Mouse (Mus musculus) limb, embryonic 12.5 days (tissue): ENCODE results near the gene Clps. TPM values are rescaled to one million over a fixed set of nuclear protein-coding genes. Genes with fewer than 3 reads are reported as not detected.

ENCODE experiments used
- ATAC-seq: fragments of 200-750 bp; cut with Nextera tagmentation; 2 replicates; pipeline ENCODE4 v1.8.0; 2017; ENCODE audit warnings: low read depth, moderate TSS enrichment; ENCODE audit not compliant: insufficient number of reproducible peaks, insufficient read depth, low FRiP score, low TSS enrichment
- H3K27ac ChIP-seq: fragments of 300-500 bp; sonication (generic); 2 replicates; pipeline ENCODE4 v1.5.1; 2016; ENCODE audit warnings: mild to moderate bottlenecking, moderate library complexity
- H3K27me3 ChIP-seq: fragments of 300-500 bp; sonication (generic); 2 replicates; pipeline ENCODE4 v1.6.1; 2016; ENCODE audit warnings: mild to moderate bottlenecking, moderate library complexity
- H3K36me3 ChIP-seq: fragments of 300-500 bp; sonication (generic); 2 replicates; pipeline ENCODE4 v1.6.1; 2016; ENCODE audit warnings: mild to moderate bottlenecking, moderate library complexity
- H3K4me1 ChIP-seq: fragments of 300-500 bp; sonication (generic); replicated peaks from 2 replicates; pipeline ENCODE4 v1.6.1; 2016
- H3K4me2 ChIP-seq: fragments of 300-500 bp; sonication (generic); 2 replicates; pipeline ENCODE4 v1.6.1; 2016; ENCODE audit warnings: mild to moderate bottlenecking, moderate library complexity
- H3K4me3 ChIP-seq: fragments of 300-500 bp; sonication (generic); replicated peaks from 2 replicates; pipeline ENCODE4 v1.5.1; 2016; ENCODE audit warnings: mild to moderate bottlenecking
- H3K9ac ChIP-seq: fragments of 300-500 bp; sonication (generic); replicated peaks from 2 replicates; pipeline ENCODE4 v1.6.1; 2016; ENCODE audit warnings: mild to moderate bottlenecking, moderate library complexity
- H3K9me3 ChIP-seq: fragments of 300-500 bp; sonication (generic); 2 replicates; pipeline ENCODE4 v1.6.1; 2016; ENCODE audit warnings: mild to moderate bottlenecking, moderate library complexity
- WGBS: fragments of 180-500 bp; shearing (Covaris S2); methylation state at CpG from one replicate; pipeline ENCODE4 v1.1.7; 2016; 5-methylcytosine and 5-hydroxymethylcytosine counted together
- polyA plus RNA-seq: library from polyadenylated mRNA; unstranded; fragments of >200 nt; fragmentation: Nextera tagmentation; extraction: Ambion mirVana; gene quantifications from 2 replicates; pipeline ENCODE4 v1.2.1, GENCODE M21; 2016

Clps gene
- polyA plus RNA-seq, 1 experiment from 2014 or later, result not detected

DNA sequence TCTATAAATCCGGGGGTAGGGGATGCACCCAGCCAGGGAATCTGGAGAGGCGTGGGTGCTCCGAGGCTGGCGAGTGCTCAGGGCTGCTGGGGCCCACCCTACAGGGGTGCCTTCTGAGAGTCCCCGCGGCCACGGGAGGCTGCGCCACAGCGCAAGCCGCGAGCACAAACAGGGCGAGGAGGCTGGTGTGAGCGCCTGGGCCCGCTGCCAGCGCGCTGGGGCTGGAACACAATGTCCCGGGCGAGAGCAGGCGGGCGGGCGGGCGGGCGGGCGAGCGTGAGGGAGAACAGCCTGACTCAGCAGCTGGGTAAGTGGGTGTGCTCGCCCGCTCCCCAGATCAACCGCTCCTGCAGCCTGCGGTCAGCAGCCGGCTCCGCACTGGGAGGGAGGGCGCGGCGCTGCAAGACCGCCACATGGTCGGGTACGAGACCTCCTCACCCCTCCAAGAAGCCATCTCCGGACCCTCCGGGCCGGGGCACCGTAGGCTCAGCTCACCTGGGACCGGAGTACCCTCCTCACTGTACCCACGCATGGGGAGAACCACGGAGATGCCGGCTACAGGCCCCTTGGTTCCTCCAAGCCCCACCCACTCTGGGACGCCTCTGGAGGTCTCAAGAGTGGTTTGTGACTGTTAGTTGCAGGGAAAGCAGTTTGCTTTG is 42.5 kb downstream of the Clps start:
- WGBS, result under 1% methylated on average over 45 of the region's 46 CpGs
- Histone ChIP-seq H3K27ac (peak overlapping the region; percentile 74), H3K36me3 (no peaks in the 10 kb centered on the region), H3K9me3 (no peaks in the 10 kb centered on the region), H3K9ac (peak overlapping the region; percentile 66), H3K27me3 (peaks cover 45% of the 10 kb centered on the region), H3K4me2 (peak overlapping the region; percentile 90), H3K4me1 (peaks cover 33% of the 10 kb centered on the region), H3K4me3 (peak overlapping the region; percentile 48)
- no peak; the same call in 1 of the 2 replicates for ATAC-seq

GRCm38 (mm10) chr17:28517441-28517955 is 43.1 kb downstream of the Clps start, which contains the start of gene Fkbp5:
Gene Fkbp5 (minus strand): TSS chr17:28517527.
- H3K4me1 ChIP-seq, result peaks cover 33% of the 10 kb centered on the region
- no peaks in the 10 kb centered on the region for H3K9me3 ChIP-seq
- H3K27me3 ChIP-seq, result peaks cover 45% of the 10 kb centered on the region
- H3K36me3 ChIP-seq, result no peaks in the 10 kb centered on the region
- peak within 1 kb of the TSS; percentile 74 for H3K27ac ChIP-seq
- H3K9ac ChIP-seq, result peak within 1 kb of the TSS; percentile 66
- peak within 1 kb of the TSS; percentile 90 for H3K4me2 ChIP-seq
- ATAC-seq, result no peak
- peak within 1 kb of the TSS; percentile 48 for H3K4me3 ChIP-seq
- WGBS, result 2% methylated on average over 16 of the region's 16 CpGs

- Histone ChIP-seq H3K4me3 (peak overlapping the region; percentile 48), H3K27me3 (peaks cover 50% of the 10 kb centered on the region), H3K9ac (no peak overlapping the region), H3K4me2 (peak overlapping the region; percentile 90), H3K4me1 (peaks cover 32% of the 10 kb centered on the region), H3K9me3 (no peaks in the 10 kb centered on the region), H3K36me3 (no peaks in the 10 kb centered on the region), H3K27ac (0 out of 2 replicates have a peak overlapping the region, but pooled peaks have one; percentile 74)
- WGBS, result 71% methylated on average over 4 of the region's 4 CpGs
- ATAC-seq, result no peak
These were observed 43.7 kb downstream of the Clps start for GRCm38 (mm10) chr17:28516881-28517280.

- no peak overlapping the region for H3K4me3 ChIP-seq
- no peaks in the 10 kb centered on the region for H3K9me3 ChIP-seq
- no peaks in the 10 kb centered on the region for H3K36me3 ChIP-seq
- H3K27me3 ChIP-seq, result peaks cover 50% of the 10 kb centered on the region
- no peak overlapping the region for H3K27ac ChIP-seq
- ATAC-seq, result no peak
- WGBS, result 58% methylated on average over 10 of the region's 10 CpGs
- no peak overlapping the region for H3K9ac ChIP-seq
- no peak overlapping the region for H3K4me2 ChIP-seq
- peaks cover 37% of the 10 kb centered on the region for H3K4me1 ChIP-seq
These were observed 44.9 kb downstream of the Clps start for GRCm38 (mm10) chr17:28515431-28516341.

GRCm38 (mm10) chr17:28514555-28514954 is 46.0 kb downstream of the Clps start:
- no peak overlapping the region for H3K4me3 ChIP-seq
- no peak for ATAC-seq
- H3K4me1 ChIP-seq, result peaks cover 42% of the 10 kb centered on the region
- H3K27ac ChIP-seq, result no peak overlapping the region
- H3K4me2 ChIP-seq, result no peak overlapping the region
- no peak overlapping the region for H3K9ac ChIP-seq
- 85% methylated on average over 5 of the region's 5 CpGs for WGBS
- no peaks in the 10 kb centered on the region for H3K36me3 ChIP-seq
- H3K9me3 ChIP-seq, result no peaks in the 10 kb centered on the region
- H3K27me3 ChIP-seq, result peaks cover 50% of the 10 kb centered on the region

DNA sequence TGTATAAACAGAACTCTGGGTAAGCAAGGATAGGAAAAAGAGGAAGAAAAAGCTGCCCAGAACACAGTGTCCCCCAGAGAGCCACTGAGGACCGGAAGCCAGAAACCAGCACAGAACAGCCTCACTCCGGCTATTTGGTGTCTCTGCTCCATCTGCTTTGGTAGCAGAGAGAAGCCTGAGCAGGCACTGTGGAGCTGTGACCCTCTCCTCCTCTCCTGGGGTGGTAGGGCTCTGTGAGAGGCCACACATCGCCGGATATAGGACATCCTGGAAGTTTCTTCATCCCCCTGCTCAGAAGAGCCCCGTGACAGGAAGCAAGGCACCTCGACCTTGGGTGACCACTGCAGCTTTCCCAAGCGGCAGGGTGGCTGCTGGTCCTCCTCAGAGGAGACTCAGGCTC is 46.7 kb downstream of the Clps start:
- Histone ChIP-seq H3K9ac (no peak overlapping the region; the same call in 1 of the 2 replicates), H3K9me3 (no peaks in the 10 kb centered on the region), H3K4me2 (no peak overlapping the region), H3K27ac (no peak overlapping the region), H3K36me3 (no peaks in the 10 kb centered on the region), H3K4me1 (peaks cover 38% of the 10 kb centered on the region), H3K4me3 (no peak overlapping the region), H3K27me3 (peaks cover 45% of the 10 kb centered on the region)
- 56% methylated on average over 7 of the region's 7 CpGs for WGBS
- ATAC-seq, result no peak

GRCm38 (mm10) chr17:28513337-28513736 is 47.2 kb downstream of the Clps start:
- H3K9me3 ChIP-seq, result no peaks in the 10 kb centered on the region
- 83% methylated on average over 1 of the region's 1 CpGs for WGBS
- H3K36me3 ChIP-seq, result no peaks in the 10 kb centered on the region
- H3K27ac ChIP-seq, result no peak overlapping the region
- no peak overlapping the region for H3K9ac ChIP-seq
- no peak overlapping the region for H3K4me3 ChIP-seq
- peaks cover 40% of the 10 kb centered on the region for H3K27me3 ChIP-seq
- ATAC-seq, result no peak
- H3K4me2 ChIP-seq, result no peak overlapping the region
- peaks cover 32% of the 10 kb centered on the region for H3K4me1 ChIP-seq

DNA sequence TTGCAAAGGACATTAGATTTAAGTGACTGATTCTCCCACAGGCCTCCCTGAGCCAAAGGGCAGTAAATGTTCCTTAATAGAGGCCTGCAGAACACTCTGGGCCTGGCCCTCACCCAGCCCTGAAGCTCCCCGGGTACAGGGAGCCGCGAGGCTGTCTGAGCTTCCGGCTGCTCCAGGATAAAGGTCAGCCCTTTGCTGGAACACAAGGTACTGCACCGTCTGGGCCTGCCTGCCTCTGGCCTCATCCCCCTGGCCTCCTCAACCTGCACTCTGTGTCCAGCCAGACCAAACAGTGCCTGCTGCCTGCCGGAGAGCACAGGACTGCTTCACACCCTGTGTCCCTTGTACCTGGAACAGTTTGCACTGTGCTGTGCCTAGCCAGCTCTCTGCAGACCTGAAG is 47.9 kb downstream of the Clps start:
- Histone ChIP-seq H3K4me1 (peaks cover 28% of the 10 kb centered on the region), H3K27me3 (peaks cover 38% of the 10 kb centered on the region), H3K27ac (no peak overlapping the region), H3K4me3 (no peak overlapping the region), H3K4me2 (no peak overlapping the region), H3K36me3 (no peaks in the 10 kb centered on the region), H3K9ac (no peak overlapping the region), H3K9me3 (no peaks in the 10 kb centered on the region)
- WGBS, result 30% methylated on average over 6 of the region's 6 CpGs
- no peak for ATAC-seq

- Histone ChIP-seq H3K9me3 (no peaks in the 10 kb centered on the region), H3K27me3 (peaks cover 30% of the 10 kb centered on the region), H3K27ac (no peak overlapping the region), H3K9ac (no peak overlapping the region), H3K4me3 (no peak overlapping the region), H3K4me2 (peak overlapping the region; percentile 56; the same call in 1 of the 2 replicates), H3K4me1 (peaks cover 30% of the 10 kb centered on the region), H3K36me3 (no peaks in the 10 kb centered on the region)
- WGBS, result 35% methylated on average over 9 of the region's 9 CpGs
- ATAC-seq, result no peak
These were observed 48.7 kb downstream of the Clps start for GRCm38 (mm10) chr17:28511616-28512541.

DNA sequence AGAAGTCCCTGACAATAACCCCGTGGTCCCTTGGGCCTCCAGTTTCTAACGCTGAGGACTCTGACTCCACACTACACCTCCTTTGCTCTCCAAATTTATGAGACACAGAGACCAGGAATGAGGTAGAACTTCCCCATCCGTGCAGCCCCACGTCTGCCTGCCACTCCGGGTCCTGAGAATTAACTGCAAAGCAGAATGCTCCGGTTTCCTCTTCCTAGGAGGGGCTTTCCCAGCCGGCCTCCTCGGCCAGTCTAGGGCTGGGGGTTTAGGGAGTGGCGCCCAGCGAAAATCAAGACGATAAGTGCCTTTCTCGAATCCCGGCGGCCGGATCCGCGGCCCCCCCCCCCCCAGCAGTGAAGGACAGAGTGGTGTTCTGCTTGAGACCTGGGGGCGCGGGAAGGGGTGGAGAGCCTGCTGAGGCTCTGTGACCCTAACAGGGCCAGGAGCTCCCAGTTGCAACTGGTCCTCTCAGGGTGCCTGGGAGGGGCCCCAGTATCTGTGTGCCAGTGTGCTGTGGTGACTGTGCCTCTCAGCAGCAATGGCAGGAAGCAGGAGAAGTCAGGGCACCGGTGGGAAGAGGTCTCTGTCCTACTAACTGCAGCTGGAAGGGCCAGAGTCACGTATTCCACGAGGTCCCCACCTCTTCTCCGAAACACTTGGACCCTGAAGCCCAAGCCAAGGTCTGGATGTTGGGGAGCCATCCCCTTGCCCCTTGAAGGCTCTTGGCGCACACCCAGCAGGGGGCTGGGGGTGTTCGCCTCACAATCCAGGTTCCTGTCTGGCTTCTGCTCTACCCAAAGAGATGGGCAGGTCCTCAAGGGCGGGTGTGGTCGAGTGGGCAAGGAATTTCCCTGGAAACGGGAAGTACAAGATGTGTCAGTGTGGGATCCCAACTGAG is 49.9 kb downstream of the Clps start:
- no peak for ATAC-seq

More for the DNA sequence above, 49.9 kb downstream of the Clps start:
- Histone ChIP-seq H3K4me3 (peak overlapping the region; percentile 27), H3K4me2 (peak overlapping the region; percentile 56), H3K4me1 (peaks cover 31% of the 10 kb centered on the region), H3K9ac (peak overlapping the region; percentile 54), H3K9me3 (no peaks in the 10 kb centered on the region), H3K27ac (peak overlapping the region; percentile 20; the same call in 1 of the 2 replicates), H3K27me3 (peaks cover 20% of the 10 kb centered on the region), H3K36me3 (no peaks in the 10 kb centered on the region)
- WGBS, result 4% methylated on average over 28 of the region's 28 CpGs
